Mouse (Mus musculus) kidney, adult 18-20 months (tissue): Measurements from ENCODE around the gene H2al2c.
"Not testable (repeated sequence)": the region's sequence is repeated elsewhere in the genome, so short reads cannot be mapped to it uniquely, and the experiment has no call there.

Experiments
- DNase-seq: peaks from one replicate; pipeline ENCODE4 v3.0.0; 2021

The H2al2c gene

GRCm38 (mm10) chrY:2598799-2599198 is at the start of gene H2al2c:
Gene H2al2c, plus strand, starts transcription at chrY:2599099.
- not testable (repeated sequence) for DNase-seq
